Mouse (Mus musculus): ENCODE results near the gene Tgif1.

DNA sequence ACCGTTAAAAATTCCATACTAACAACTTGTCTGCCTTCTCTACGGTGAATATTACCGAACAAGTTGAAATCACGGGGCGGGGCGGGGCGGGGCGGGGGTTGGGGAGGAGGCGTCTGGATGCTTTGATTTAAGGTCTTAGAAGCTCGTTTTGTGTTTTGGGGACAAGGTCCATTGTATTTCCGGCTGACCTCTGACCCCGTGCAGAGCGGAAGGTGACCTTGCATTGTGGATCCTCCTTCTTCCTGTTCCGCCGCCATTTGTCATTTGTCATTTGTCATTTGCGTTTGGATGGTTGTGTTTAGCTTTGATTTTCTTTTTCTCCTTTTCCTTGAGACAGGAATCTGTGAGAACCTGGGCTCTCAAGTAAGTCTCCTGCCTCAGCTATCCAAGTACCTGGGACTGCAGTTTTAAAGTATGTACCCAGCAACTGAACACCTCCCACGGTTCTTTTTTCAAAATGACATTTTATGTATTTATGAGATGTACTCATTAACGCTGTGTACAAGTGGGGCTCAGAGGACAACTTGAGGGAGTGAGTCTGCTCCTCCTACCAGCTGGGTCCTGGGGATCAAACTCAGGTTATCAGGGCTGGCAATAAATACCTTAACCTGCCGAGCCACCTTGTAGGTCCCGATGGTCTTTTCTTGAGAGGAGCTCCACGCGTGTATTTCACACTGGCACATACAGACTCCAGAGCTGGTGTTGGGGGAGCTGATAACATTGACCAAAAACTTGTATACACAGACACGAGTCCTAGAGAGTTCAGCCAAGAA is 23.2 kb downstream of the Tgif1 start:
- TF ChIP-seq CTCF (IDR thresholded peaks at IDR 0.05; ENCODE audit: low read depth, low read length) (no peak), GATA1 (IDR thresholded peaks at IDR 0.05; ENCODE audit: borderline replicate concordance, low read length) (no peak), TAL1 (conservative IDR thresholded peaks at IDR 0.05; ENCODE audit: low read depth, low read length) (no peak)

Data from G1E (cell line).